Mouse (Mus musculus): ENCODE measurements around the gene Ttc28.

DNA sequence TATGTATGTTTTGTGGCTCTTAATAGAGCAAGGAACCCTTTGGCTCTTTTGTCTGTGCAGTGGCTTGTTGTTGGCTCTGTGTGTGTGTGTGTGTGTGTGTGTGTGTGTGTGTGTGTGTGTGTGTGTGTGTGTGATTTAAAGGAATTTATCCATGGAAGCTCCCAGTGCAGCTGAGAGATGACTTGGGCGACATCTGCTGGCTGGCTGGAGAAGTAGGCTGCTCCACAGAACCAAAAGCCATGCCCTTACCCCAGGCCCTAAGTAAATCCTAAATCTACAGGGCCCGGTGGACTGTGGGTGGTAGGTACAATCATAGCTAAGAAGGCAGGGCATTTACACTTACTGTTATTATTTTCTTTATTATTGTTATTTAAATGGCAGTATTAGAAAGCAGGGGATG lies 377.5 kb downstream of the Ttc28 start:
- peak; percentile 66; the same call in 1 of the 2 replicates for TF ChIP-seq CTCF (IDR thresholded peaks at IDR 0.05; ENCODE audit: control insufficient read depth, insufficient read depth, low read length)
- no peak for TF ChIP-seq POLR2A (IDR thresholded peaks at IDR 0.05; ENCODE audit: borderline replicate concordance, control insufficient read depth, low read depth, low read length)
